Mouse (Mus musculus) brain, embryonic 14.5 days (tissue): ENCODE measurements around the gene Znhit6.

ENCODE experiments used
- CTCF ChIP-seq: fragments of 200-500 bp; IDR thresholded peaks from 2 replicates; pipeline ENCODE4 v1.5.1; 2012; ENCODE audit warnings: inconsistent platforms, mild to moderate bottlenecking, moderate library complexity, borderline replicate concordance; ENCODE audit not compliant: insufficient read depth, insufficient read length; ENCODE audit errors: extremely low read depth
- POLR2A ChIP-seq: fragments of 200-500 bp; IDR thresholded peaks from 2 replicates; pipeline ENCODE4 v1.6.1; 2012; ENCODE audit warnings: mild to moderate bottlenecking, inconsistent platforms, borderline replicate concordance; ENCODE audit not compliant: poor library complexity, insufficient read depth, insufficient read length, severe bottlenecking; ENCODE audit errors: extremely low read depth

DNA sequence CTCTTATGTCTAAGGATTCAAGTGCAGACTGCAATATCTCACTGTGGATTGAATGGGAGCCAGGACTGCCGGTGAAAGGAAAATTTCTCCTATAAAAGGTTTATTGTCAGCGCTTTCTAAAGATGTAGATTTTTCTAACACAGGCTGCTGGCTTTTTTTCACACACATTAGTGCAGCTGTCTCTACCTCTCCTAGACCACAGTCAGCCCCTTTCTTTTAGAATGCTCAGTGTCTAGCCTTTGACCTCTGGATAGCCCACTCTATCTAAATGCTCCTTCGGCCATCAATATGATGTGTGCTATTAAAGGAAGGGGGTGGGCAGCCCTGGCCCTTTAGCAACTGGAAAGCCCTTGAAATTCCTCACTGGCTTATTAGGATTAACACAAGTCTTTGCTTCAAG, 70.0 kb downstream of the Znhit6 start:
- TF ChIP-seq CTCF (no peak), POLR2A (no peak)
